ENCODE assay signal across 23 mouse cellular contexts in the genomic region with DNA sequence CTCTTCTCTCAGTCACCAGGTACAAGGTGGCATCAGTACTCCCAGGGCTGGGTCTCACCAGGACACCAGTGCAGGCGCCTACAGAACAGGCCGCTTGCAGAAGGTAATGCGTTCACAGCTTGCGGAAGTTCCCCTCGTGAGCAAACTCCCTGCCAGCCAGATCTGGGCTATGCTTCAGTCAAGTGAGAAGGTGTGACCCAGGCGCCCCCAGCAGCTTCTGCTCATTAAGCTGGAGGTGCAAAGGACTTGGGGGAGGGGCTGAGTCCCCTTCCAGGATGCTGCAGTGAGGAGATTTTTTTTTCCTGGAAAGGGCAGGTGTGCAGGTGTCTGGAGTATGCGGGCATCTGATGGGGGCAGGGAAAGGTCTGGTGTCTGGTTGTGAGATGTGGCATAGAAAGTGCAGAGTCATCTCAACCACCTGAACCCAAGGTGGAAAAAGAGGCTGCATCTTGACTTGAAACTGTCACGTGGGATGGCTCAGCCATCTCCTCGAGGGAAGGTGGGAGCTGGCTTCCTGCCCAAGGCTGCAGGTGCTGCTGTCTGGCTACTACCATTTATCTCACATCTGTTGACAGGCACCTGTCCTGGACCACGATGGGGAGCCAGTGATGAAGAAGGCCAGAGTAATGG. TPM values are rescaled to one million over a fixed set of nuclear protein-coding genes. Genes with fewer than 3 reads are reported as not detected.
DNase-seq lines count a peak whose midpoint lies in the region; ATAC-seq lines count a peak whose summit lies in the region.
"Had no signal": no experiment of that assay in that cellular context is flagged by ENCODE, and none has a peak within 500 bp of the region (broad histone marks: within the 10 kb centered on the region; RNA-seq: fewer than 3 reads in every experiment).

No protein-coding gene starts in this region.

- peaks cover 18% of the 10 kb centered on the region for H3K4me1 ChIP-seq in midbrain, embryonic 10.5 days

- H3K4me3 ChIP-seq in midbrain, embryonic 10.5 days: no peak overlapping the region
- H3K4me3 ChIP-seq: embryonic facial prominence, embryonic 15.5 days; hindbrain, embryonic 12.5 days; limb, embryonic 12.5 days; liver, embryonic 13.5 days; megakaryocyte, embryonic 14.5 days; stomach, embryonic 15.5 days had no signal

- H3K9me3 ChIP-seq in midbrain, embryonic 10.5 days (replicated peaks): no peaks in the 10 kb centered on the region
- H3K9me3 ChIP-seq: embryonic facial prominence, embryonic 15.5 days; hindbrain, embryonic 12.5 days; limb, embryonic 12.5 days; liver, embryonic 13.5 days; megakaryocyte, embryonic 14.5 days; stomach, embryonic 15.5 days had no signal

- no peak for ATAC-seq in CD4-positive, CD25-positive, alpha-beta regulatory T cell, adult 4 months
- ATAC-seq: forebrain, postnatal 0 days had no signal

- H3K36me3 ChIP-seq in midbrain, embryonic 10.5 days: no peaks in the 10 kb centered on the region
- H3K36me3 ChIP-seq: embryonic facial prominence, embryonic 15.5 days; hindbrain, embryonic 12.5 days; limb, embryonic 12.5 days; liver, embryonic 13.5 days; stomach, embryonic 15.5 days had no signal

- 47% methylated on average over 10 of the region's 10 CpGs for WGBS in midbrain, embryonic 10.5 days

- peak; percentile 14 for DNase-seq in CD4-positive, CD25-positive, alpha-beta regulatory T cell, adult 2 months (ENCODE audit: low read depth, low spot score)
- peak; percentile 7 for DNase-seq in brain, adult 2 months (ENCODE audit: low read depth, low spot score)
- DNase-seq in thymus, adult 18-20 months: peak; percentile 66 to 77
- DNase-seq in thymus, postnatal 36 days: peak; percentile 65 to 80
- DNase-seq in gastrocnemius, adult 8-10 months (ENCODE audit: low spot score in 2 of 2): no peak
- DNase-seq in retina, postnatal 1 day: no peak
- no peak for DNase-seq in midbrain, embryonic 10.5 days (ENCODE audit: low spot score)
- DNase-seq: adrenal gland, postnatal 14 days; cerebellum, adult 9-11 months; forebrain, postnatal 0 days; kidney, adult 8-10 months; kidney, postnatal 25 days; layer of hippocampus, postnatal 36 days; liver, embryonic 13.5 days; lung, adult 2 months; midbrain, embryonic 14.5 days; right cerebral cortex, postnatal 14 days had no signal

- no peak overlapping the region for H3K27ac ChIP-seq in midbrain, embryonic 10.5 days (replicated peaks)
- H3K27ac ChIP-seq: embryonic facial prominence, embryonic 15.5 days; hindbrain, embryonic 12.5 days; limb, embryonic 12.5 days; liver, embryonic 13.5 days; stomach, embryonic 15.5 days had no signal

- peaks cover 9% of the 10 kb centered on the region; the same call in 1 of the 2 replicates for H3K27me3 ChIP-seq in midbrain, embryonic 10.5 days (ENCODE audit: low read depth, poor library complexity, severe bottlenecking)
- H3K27me3 ChIP-seq: stomach, embryonic 15.5 days had no signal

RNA-seq across cellular contexts. Expression of a gene that starts 2.7 kb away (rescaled TPM):
- polyA plus RNA-seq in CD4-positive, CD25-positive, alpha-beta regulatory T cell, adult 4 months (2017; shearing (Covaris generic)): 1 to 10 TPM; 4.9 to 8.2 TPM
- 10 to 100 TPM; 10.5 to 13.1 (median 11.5) TPM for total RNA-seq in gastrocnemius, adult 8-10 months (2022)
- polyA plus RNA-seq in midbrain, embryonic 10.5 days (2016; fragmentation: Nextera tagmentation; extraction: Ambion mirVana): 17.8 and 18.6 TPM in 2 replicates

Comparison
In these comparisons a context has a peak if more than half of its experiments do, and no peak if none do; other contexts are left out.
1. DNase-seq: peak in CD4-positive, CD25-positive, alpha-beta regulatory T cell, adult 2 months (single experiment), brain, adult 2 months (single experiment), thymus, adult 18-20 months (2 of 2) and thymus, postnatal 36 days (2 of 2); none in gastrocnemius, adult 8-10 months (0 of 2), retina, postnatal 1 day (single experiment) and midbrain, embryonic 10.5 days (single experiment).